Mouse (Mus musculus): Measurements from ENCODE around the gene Clec2i. TPM values are rescaled to one million over a fixed set of nuclear protein-coding genes. Genes with fewer than 3 reads are reported as not detected.

Gene Clec2i
- polyA plus RNA-seq, 2 experiments = 0.14 to 0.16 TPM

GRCm38 (mm10) chr6:128855477-128855876 lies 31.9 kb upstream of the Clec2i start:
- no peak for ATAC-seq (ENCODE audit: low FRiP score, low read depth)
- no peaks in the 10 kb centered on the region for H3K36me3 ChIP-seq (ENCODE audit: control insufficient read depth, insufficient read depth, low read length)
- H3K9ac ChIP-seq (ENCODE audit: low read depth, low read length, severe bottlenecking) = no peak overlapping the region
- no peak overlapping the region for H3K4me3 ChIP-seq (replicated peaks; ENCODE audit: low read length)
- no peak overlapping the region for H3K27ac ChIP-seq (replicated peaks; ENCODE audit: low read depth, low read length)
- WGBS = 70% methylated on average over 1 of the region's 1 CpGs
- TF ChIP-seq POLR2A (IDR thresholded peaks at IDR 0.05; ENCODE audit: borderline replicate concordance, extremely low read depth, insufficient read depth, insufficient read length) = no peak
- no peaks in the 10 kb centered on the region for H3K9me3 ChIP-seq (ENCODE audit: control insufficient read depth, low read length)
- no peak for DNase-seq (ENCODE audit: low spot score)
- no peak overlapping the region for H3K4me2 ChIP-seq (replicated peaks; ENCODE audit: low read depth, low read length, severe bottlenecking)
- H3K27me3 ChIP-seq (ENCODE audit: control insufficient read depth, insufficient read depth, low read length) = no peaks in the 10 kb centered on the region
- H3K4me1 ChIP-seq (ENCODE audit: control insufficient read depth, insufficient read depth, low read length) = no peaks in the 10 kb centered on the region

GRCm38 (mm10) chr6:128856250-128856649 lies 31.1 kb upstream of the Clec2i start:
- H3K27me3 ChIP-seq (ENCODE audit: control insufficient read depth, insufficient read depth, low read length) = no peaks in the 10 kb centered on the region
- H3K9ac ChIP-seq (ENCODE audit: low read depth, low read length, severe bottlenecking) = no peak overlapping the region
- H3K4me3 ChIP-seq (replicated peaks; ENCODE audit: low read length) = no peak overlapping the region
- H3K27ac ChIP-seq (replicated peaks; ENCODE audit: low read depth, low read length) = no peak overlapping the region
- no peaks in the 10 kb centered on the region for H3K4me1 ChIP-seq (ENCODE audit: control insufficient read depth, insufficient read depth, low read length)
- 64% methylated on average over 5 of the region's 5 CpGs for WGBS
- no peak for TF ChIP-seq POLR2A (IDR thresholded peaks at IDR 0.05; ENCODE audit: borderline replicate concordance, extremely low read depth, insufficient read depth, insufficient read length)
- H3K36me3 ChIP-seq (ENCODE audit: control insufficient read depth, insufficient read depth, low read length) = no peaks in the 10 kb centered on the region
- DNase-seq (ENCODE audit: low spot score) (peak; percentile 57), ATAC-seq (ENCODE audit: low FRiP score, low read depth) (0 out of 2 replicates have a peak, but pooled peaks have one; percentile 53)
- no peak overlapping the region for H3K4me2 ChIP-seq (replicated peaks; ENCODE audit: low read depth, low read length, severe bottlenecking)
- no peaks in the 10 kb centered on the region for H3K9me3 ChIP-seq (ENCODE audit: control insufficient read depth, low read length)

DNA sequence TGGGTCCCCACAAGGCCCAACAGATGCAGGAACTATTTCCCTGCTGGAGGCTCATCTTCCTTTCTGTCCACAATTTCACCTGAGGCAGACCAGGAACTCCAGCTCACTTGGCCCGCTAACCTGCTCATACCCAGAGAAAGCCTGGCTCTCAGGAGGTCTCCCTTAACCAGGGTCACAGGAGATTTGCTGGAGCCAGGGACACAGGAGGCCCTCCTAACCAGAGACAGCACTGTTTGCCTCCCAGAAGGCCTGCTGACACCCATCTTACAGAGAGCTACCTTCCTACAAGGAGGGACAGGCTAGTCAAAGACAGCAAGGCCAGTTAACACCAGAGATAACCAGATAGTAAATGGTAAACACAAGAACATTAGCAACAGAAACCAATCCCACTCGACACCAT lies 29.4 kb upstream of the Clec2i start:
- H3K4me1 ChIP-seq (ENCODE audit: control insufficient read depth, insufficient read depth, low read length) = no peaks in the 10 kb centered on the region
- no peak overlapping the region for H3K4me3 ChIP-seq (replicated peaks; ENCODE audit: low read length)
- 89% methylated on average over 2 of the region's 2 CpGs for WGBS
- H3K27me3 ChIP-seq (ENCODE audit: control insufficient read depth, insufficient read depth, low read length) = no peaks in the 10 kb centered on the region
- no peak overlapping the region for H3K27ac ChIP-seq (replicated peaks; ENCODE audit: low read depth, low read length)
- TF ChIP-seq POLR2A (IDR thresholded peaks at IDR 0.05; ENCODE audit: borderline replicate concordance, extremely low read depth, insufficient read depth, insufficient read length) = no peak
- no peak for ATAC-seq (ENCODE audit: low FRiP score, low read depth)
- no peaks in the 10 kb centered on the region for H3K36me3 ChIP-seq (ENCODE audit: control insufficient read depth, insufficient read depth, low read length)
- H3K4me2 ChIP-seq (replicated peaks; ENCODE audit: low read depth, low read length, severe bottlenecking) = no peak overlapping the region
- no peak overlapping the region for H3K9ac ChIP-seq (ENCODE audit: low read depth, low read length, severe bottlenecking)
- no peaks in the 10 kb centered on the region for H3K9me3 ChIP-seq (ENCODE audit: control insufficient read depth, low read length)
- no peak for DNase-seq (ENCODE audit: low spot score)

DNA sequence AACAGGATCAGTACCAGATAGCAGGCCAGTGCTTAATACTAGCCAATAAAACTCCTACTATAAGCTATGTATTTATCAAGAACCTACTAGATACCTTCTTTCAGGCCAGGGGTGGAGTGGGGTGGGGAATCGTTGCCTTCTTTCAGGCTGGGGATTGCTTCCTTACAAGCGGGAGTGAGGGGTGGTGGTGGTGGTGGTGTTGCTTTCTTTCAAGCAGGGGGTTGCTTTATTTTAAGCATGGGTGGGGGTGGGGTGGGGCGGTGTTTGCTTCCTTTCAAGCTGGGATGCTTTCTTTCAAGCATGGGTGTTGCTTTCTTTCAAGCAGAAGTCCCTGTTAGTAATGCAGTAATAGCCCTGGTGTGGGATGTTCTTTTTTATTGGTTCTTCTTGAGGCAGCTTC lies 18.5 kb upstream of the Clec2i start:
- H3K4me1 ChIP-seq (ENCODE audit: control insufficient read depth, insufficient read depth, low read length) = no peaks in the 10 kb centered on the region
- WGBS = 6% methylated on average over 3 of the region's 3 CpGs
- H3K9me3 ChIP-seq (ENCODE audit: control insufficient read depth, low read length) = no peaks in the 10 kb centered on the region
- no peaks in the 10 kb centered on the region for H3K36me3 ChIP-seq (ENCODE audit: control insufficient read depth, insufficient read depth, low read length)
- DNase-seq (ENCODE audit: low spot score) (no peak), ATAC-seq (ENCODE audit: low FRiP score, low read depth) (no peak)
- H3K4me3 ChIP-seq (replicated peaks; ENCODE audit: low read length) = no peak overlapping the region
- no peak overlapping the region for H3K27ac ChIP-seq (replicated peaks; ENCODE audit: low read depth, low read length)
- no peaks in the 10 kb centered on the region for H3K27me3 ChIP-seq (ENCODE audit: control insufficient read depth, insufficient read depth, low read length)
- H3K4me2 ChIP-seq (replicated peaks; ENCODE audit: low read depth, low read length, severe bottlenecking) = no peak overlapping the region
- TF ChIP-seq POLR2A (IDR thresholded peaks at IDR 0.05; ENCODE audit: borderline replicate concordance, extremely low read depth, insufficient read depth, insufficient read length) = no peak
- no peak overlapping the region for H3K9ac ChIP-seq (ENCODE audit: low read depth, low read length, severe bottlenecking)

- H3K4me1 ChIP-seq (ENCODE audit: control insufficient read depth, insufficient read depth, low read length) = no peaks in the 10 kb centered on the region
- no peaks in the 10 kb centered on the region for H3K27me3 ChIP-seq (ENCODE audit: control insufficient read depth, insufficient read depth, low read length)
- H3K27ac ChIP-seq (replicated peaks; ENCODE audit: low read depth, low read length) = no peak overlapping the region
- 89% methylated on average over 1 of the region's 1 CpGs for WGBS
- no peak overlapping the region for H3K9ac ChIP-seq (ENCODE audit: low read depth, low read length, severe bottlenecking)
- H3K9me3 ChIP-seq (ENCODE audit: control insufficient read depth, low read length) = no peaks in the 10 kb centered on the region
- no peaks in the 10 kb centered on the region for H3K36me3 ChIP-seq (ENCODE audit: control insufficient read depth, insufficient read depth, low read length)
- ATAC-seq (ENCODE audit: low FRiP score, low read depth) = no peak
- no peak overlapping the region for H3K4me2 ChIP-seq (replicated peaks; ENCODE audit: low read depth, low read length, severe bottlenecking)
- no peak for TF ChIP-seq POLR2A (IDR thresholded peaks at IDR 0.05; ENCODE audit: borderline replicate concordance, extremely low read depth, insufficient read depth, insufficient read length)
- DNase-seq (ENCODE audit: low spot score) = no peak
- H3K4me3 ChIP-seq (replicated peaks; ENCODE audit: low read length) = no peak overlapping the region
Observed at GRCm38 (mm10) chr6:128871910-128872610, 15.3 kb upstream of the Clec2i start.
